Mouse (Mus musculus) layer of hippocampus, postnatal 36 days (tissue): ENCODE data around the gene Rreb1. TPM values are rescaled to one million over a fixed set of nuclear protein-coding genes. Genes with fewer than 3 reads are reported as not detected.
A peak's percentile ranks its signal among the peaks of the same experiment; 100 is the strongest.

Experiments used
- DNase-seq, 2 experiments: peaks; one replicate each; pipeline ENCODE4 v3.0.0; 2022
- total RNA-seq, 2 experiments: library from RNA; stranded (reverse); gene quantifications; 2 replicates each; pipeline ENCODE4 v1.2.3; 2021

The Rreb1 gene
- total RNA-seq, 2 experiments from 2014 or later, result 63.5 to 79.8 TPM

DNA sequence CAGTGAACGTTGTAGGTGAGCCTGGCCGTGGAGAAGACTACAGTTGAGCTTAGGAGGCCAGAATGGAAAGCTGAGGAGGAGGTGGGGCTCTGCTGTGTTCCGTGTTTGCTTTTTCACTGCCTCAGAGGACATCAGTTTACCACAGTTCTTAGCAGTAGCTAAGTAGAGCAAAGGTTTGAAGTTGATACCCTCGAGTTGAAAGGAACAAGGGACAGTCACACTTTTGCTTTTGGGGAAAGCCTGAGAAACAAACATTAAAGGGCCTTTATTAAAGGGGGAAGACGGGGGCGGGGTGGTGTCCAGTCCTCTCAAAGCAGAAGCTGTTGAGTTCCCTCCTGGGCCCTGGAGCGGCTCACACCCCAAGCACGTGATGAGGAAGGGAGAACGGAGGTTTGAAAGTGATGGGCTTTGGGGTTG lies 1.1 kb downstream of the Rreb1 start:
- no peak for DNase-seq

DNA sequence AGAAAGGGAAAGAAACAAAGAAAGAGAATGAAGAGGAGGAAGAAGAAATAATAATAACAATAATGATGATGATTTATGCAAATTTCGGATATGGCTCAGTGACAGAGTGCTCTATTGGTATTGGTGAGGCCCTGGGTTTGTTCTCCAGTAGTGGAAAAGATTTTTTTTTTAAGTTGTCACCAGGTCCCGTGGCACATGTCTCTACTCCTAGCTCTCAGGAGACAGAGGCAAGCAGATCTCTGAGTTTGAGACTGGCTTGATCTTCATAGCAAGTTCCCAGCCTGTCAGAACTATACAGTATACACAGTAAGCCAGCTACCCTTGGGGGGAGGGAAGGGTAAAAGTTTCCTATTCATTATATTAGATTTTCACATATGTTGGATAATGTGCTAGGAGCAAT lies 3.4 kb downstream of the Rreb1 start:
- no peak for DNase-seq

DNA sequence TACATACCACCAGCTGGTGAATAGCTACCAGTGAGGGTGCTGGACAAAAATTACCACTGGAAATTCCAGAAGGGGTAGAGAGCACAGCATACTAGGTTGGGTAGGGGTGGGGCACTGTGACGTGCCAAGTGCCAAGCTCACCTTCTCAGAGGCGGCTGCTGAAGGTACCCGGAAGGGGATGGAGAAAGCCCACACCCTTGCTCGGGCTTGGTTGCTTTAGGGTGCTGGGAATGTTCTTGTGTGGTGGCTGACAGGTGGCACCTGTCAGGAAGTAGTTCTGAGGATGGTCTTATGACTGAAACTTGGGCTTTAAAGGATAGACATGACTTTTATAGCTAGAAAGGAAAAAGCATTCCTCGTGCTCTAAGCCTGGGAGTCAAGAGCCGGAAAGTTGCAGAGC lies 3.9 kb downstream of the Rreb1 start:
- DNase-seq, result no peak

DNA sequence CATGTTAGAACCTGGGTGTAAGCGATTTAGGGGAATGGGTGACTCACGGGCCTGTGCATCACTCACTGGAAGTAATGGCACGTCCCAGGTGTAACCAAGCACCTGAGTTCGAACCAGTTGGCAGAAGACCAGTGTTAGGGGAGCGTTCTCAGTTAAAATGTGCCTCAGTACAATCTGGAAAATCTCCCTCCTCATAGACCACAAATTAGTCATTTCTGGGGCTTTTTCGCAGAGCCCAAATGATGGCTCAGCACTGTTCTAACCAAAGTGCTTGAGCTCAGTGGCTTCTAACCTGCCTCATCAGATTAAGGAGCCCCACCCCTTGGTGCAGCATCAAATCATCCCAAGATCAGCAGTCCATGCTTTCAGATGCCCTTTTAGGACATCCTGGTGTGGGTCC lies 5.5 kb downstream of the Rreb1 start:
- no peak for DNase-seq

DNA sequence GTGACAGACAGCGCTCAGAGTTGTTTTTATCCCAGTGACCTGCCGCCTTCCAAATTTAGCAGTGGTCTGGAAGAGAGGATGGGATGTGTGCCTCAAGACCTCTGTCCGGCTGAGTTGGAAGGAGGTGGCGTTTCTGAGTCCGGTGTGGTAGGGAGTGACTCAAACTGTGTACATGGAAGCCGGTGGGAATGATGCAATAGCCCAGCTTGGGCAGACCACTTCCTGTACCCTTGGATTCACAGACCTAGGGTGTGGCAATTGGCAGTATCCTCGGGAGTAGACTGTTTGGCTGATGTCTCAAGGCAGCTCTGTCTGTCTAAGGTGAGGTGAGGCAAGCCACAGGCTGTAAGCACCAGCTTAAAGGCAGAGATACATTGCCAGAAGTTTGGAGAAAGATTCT lies 6.0 kb downstream of the Rreb1 start:
- DNase-seq, result no peak

DNA sequence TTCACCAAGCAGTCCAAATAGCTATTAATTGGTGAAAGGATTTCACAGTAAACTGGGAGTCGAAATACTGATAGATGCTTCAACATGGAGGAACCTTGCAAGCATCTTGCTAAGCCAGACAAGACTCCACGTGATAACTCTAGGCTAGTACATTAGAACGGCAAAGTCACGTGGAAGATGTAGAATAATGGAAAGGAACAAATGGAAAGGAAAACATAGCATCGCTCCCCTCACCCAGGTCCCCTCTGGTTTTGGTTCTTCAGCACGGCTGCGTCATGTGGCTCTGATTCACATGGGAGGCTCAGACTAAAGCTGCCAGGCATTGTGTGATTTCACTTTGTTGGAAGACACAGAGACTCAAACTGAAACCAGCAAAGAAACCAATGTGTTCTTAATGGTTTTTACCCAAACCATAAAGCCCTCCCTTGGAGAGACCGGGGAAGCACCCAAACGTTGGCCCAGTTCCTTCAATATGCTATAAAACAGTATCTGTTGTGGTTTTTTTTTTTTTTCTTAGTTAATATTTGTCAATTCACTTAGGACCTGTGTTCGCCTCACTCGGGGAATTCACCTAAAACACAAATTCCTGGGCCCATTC lies 14.6 kb downstream of the Rreb1 start:
- no peak for DNase-seq

DNA sequence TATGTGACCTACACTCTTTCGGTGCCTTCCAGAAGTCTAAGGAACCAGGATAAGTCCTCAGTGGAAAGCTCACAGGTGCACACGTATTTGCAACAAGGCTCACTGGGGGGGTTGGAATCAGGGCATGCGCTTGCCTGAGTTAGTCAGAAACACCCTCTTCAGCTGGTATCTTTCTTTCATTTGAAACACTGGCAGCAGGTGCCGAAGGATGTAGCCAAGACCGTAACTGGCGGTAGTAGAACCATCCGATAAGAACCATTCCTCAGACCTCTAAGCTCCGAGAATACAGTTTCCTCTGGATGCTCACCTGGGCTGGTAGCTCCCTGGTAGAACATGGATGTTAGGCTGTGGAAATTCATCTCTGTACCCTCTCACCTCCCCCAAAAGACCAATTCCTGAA lies 20.6 kb downstream of the Rreb1 start:
- no peak for DNase-seq

DNA sequence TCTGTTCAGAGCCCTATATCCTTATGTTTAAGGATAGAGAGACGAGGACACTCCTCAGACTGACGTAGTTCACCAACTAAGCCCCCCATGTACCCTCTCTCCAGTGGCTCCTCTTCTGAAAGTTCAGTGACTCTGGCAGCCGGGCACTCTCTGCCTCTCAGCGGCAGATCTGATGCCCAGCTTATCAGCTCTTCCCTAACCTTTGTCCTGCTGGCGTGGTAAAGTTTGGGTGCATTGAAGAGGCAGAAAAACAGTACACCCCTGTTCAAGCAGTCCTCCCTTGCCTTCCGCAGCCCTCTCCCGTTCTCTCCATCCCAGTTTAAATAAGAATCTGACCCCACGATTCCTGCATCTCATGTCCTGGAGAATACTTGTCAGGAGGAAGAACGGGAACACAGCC lies 21.2 kb downstream of the Rreb1 start:
- DNase-seq, result no peak

DNA sequence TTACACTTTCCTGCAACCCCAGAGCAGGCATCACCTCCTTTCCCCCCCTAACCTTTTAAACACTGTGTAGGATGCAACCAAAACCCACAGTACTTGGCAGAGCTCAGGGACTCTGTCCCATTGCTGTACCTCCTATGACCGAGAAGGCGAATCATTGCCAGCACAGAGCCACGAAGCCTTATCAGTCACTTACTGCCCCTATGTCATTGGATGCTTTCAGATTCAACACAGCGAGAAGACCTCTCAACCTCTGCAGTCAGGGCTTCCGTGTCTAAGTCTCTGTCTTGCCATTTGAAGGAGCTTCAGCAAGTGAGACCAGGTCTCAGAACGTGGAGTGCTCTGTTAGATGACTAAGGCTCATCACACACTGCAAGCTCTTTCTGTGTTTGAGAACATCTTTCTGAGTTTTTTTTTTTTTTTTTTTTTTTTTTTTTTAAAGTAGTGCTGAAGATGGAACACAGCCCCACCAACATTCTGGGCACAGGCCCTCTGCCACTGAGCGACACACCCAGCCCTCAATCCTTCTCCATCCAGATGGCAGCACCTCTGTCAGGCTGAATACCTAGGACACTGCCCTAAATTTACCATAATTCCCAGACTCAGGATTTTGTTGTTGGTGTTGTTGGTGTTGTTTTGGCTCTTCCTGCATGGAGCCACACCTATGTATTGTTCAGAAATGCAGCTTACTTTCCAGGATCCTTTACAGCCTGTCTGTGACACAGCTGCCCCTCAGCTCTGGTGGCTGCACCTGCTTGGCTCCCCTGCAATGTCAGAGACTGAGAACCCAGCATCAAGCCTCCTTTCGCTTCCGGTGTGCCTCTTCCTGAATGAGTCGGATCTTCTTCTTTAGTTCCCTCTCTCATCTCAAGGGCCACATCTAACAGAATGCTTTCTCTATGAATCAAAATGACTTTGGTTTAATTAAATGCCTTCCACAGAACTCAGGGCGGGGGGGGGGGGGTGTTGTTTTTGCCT lies 23.2 kb downstream of the Rreb1 start:
- no peak for DNase-seq

DNA sequence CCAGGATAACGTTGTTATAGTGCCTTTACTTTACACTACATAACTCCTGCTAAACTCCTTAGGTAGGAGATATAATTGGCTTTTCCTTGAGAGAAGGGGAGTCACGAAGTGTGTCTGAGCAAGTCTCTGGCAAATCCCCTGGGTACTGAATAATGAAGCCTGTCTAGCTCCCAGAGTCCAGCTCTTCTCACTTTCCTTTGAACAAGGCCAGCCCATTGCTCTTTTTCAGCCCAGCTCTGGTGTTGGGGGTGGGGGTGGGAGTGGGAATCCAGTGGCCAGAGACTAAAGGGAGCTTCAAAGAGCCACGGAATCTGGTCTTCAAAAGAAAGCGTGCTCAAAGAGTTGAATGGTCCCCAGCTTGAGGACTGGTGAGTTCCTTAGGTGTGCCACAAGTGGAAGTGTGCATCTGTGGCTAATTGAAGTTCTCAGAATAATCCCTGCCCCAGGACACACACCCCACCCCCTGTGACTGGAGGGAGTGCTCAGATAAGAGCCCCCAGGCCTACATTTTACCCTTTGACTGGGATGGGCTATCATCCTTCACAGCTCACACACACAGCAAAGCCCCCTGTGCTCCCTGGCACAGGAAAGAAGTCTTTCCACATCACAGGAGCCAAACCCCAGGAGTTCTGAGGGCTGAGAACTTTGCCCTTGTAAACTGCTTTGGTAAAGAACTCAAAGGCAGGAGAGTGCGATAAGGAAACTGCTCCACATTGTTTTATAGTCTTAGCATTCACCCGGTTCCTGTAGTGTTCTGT lies 24.2 kb downstream of the Rreb1 start:
- no peak for DNase-seq

DNA sequence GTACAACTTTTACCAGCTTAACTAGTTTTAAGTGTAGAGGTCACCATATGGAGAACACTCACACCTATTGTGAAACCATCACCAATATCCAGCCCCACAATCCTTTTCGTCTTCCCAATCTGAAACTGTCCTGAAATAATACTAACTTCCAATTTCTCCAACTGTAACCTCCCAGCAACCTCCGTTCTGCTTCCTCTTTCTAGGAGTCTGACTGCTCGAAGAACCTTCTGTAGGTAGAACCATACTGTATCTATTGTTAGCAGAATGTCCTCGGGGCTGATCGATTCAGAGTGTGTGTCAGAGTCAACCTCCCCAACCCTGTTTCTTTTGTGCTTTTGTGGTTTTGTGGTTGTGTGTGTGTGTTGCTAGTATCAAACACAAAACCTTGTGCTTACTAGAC lies 25.0 kb downstream of the Rreb1 start:
- no peak for DNase-seq

DNA sequence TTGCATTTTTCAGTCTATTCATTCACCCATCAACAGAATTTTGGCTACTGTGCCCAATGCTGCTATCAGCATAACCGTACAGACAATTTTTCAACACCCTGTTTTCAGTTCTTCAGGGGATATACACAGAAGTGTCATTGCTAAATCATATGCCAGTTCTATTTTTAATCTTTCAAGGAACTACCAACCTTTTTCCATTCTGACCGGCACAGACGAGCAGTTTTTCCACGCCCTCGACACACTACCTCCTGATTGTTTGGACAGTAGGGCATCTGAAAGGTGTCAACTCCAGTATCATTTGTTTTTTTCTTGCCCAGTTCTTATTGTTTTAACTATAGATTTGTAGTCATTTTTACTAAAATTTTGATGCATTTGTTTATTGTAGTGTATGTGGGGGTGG lies 25.8 kb downstream of the Rreb1 start:
- DNase-seq, result no peak

DNA sequence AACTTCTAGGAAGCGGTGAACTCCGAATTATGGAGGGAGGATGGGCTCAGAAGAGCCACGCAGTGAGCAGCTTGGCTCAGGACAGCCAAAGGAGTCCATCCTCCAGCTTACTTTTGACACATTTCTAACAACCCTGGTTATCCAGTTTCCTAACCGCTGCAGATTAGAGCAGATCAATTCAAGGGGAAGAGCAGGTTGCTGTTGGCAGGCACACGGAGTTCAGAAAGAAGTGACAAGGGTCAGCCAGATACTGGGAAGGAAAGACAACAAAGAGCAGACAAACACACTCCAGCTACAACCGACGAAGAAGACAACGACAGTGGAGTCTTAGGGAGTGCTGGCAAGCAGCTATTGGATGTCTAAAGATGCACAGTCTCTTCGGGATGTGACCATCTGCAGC lies 36.8 kb downstream of the Rreb1 start:
- DNase-seq, result no peak

DNA sequence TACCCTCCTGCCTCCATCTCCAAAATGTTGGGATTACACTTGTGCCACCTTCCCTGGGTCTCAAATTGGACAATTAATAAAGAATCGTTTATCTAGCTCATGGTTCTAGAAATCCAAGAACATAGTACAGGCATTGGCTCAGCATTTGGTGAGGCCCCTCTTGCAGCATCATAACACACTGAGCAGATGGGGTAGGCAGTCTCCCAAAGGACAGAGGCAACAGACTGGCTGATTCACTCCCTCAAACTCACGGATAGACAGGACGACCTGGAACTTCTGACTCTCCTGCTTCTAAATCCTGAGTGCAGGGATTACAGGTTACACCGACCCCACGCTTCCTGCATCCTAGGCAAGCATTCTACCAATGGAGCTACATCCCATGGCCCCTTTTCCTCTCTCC lies 38.5 kb downstream of the Rreb1 start:
- no peak for DNase-seq

DNA sequence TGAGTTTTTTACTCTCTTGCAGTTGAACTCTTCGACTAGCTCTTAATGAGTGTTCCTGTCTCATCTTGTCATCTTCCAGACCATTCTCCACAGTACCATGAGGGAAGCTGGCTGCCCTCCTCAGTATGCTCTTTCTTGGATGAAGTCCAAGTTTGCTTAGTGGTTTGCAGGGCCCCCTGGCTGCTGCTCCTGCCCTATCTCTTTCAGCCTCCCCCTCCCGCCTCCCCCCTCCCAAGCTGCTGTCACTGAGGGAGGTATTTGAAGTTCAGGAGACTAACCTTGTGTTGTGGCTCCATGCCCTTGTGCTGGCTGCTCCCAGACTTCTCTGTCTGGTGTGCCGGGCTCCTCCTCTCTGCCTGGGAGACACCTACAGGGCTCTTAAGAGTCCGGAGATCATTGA lies 43.2 kb downstream of the Rreb1 start:
- no peak for DNase-seq

DNA sequence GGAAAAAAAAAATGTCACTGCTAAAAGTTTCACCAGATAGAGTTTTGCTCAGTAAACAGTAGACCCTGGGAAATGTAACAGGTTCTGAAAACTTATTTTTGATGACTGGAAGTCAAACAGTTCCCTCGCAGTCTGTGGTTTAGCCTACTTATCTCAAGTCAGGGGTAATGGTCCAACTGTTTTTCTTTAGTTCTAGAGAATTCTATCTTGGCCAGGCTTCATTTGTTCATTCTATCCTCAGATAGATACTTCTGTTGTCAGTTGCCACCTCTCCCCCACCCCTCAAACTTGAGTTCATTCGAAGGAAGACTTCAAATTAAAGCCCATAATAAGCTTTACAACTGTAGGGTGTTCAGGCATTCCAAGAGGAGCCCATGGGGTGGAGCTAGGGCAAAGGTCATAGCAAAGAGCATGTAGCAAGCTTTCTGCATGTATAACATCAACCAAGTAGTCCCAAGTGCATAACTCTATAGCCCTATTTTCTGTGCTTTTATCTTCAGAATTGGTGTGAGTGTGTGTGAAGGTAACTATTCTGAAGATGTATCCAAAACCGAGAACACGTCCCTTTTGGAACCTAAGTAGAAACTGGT lies 46.2 kb downstream of the Rreb1 start:
- no peak for DNase-seq

DNA sequence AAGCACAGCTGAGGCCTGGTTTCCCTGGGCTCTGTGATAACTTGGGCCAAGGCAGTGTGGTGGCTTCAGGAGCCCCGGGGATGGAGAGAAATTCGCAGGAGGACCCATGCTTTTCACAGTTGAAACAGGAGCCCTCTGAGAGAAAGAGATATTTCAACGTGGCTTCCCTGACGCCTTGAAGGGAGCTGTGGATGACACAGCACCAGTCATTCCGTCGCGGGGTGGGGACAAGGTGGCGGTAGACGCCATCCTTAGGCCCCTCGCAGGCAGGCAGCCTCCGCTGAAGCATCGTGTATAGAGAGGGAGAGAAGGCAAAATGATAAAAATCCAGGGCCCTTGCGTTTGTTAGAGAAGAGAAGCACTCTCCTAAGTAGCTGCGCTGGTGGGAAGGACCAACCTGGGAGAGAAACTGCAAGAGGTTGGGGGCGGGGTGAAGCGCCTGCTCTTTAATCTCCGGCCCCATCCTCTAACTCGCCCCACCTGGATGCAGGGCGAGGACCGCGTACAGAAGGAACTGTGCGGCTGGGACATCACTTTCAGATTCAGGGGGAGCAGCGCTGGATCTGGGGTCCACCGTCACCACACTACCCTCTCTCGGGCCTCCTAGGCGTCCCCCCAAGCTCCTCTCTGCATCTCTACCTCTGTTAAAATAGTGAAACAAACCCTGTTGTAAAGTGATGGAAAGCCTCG lies 46.9 kb downstream of the Rreb1 start:
- DNase-seq, result no peak

DNA sequence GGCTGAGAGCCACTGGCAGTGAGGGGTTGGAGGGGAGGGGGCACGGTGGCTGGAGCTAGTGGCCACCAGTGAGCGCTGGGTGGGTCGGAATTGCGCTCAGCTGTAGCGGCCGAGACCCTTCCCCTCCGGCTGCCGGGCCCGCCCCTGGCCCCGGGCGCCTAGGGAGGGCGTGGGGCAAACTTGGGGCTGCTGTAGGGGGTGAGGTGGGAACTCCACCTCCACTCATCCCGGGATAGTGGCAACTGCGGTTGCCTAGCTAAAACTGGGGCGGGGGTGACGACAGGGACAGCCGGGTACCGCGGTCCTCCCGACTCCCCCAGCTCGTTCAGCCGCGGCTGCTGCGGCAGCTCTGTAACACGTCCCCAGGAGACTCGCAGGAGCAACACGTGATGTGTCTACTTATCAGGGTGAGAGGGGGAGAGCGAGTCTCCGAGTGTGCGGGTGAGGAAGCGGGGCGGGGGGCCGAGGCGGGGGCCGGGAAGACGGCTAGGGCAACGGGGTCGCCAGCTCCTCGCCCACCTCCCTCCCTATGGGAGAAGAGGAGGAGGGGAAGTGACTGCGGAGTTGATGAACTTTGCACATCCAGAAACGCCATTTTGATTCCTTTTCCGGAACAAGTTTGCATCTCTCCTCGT lies 47.6 kb downstream of the Rreb1 start:
- peak in 1 of 2 experiments; percentile 31 for DNase-seq

DNA sequence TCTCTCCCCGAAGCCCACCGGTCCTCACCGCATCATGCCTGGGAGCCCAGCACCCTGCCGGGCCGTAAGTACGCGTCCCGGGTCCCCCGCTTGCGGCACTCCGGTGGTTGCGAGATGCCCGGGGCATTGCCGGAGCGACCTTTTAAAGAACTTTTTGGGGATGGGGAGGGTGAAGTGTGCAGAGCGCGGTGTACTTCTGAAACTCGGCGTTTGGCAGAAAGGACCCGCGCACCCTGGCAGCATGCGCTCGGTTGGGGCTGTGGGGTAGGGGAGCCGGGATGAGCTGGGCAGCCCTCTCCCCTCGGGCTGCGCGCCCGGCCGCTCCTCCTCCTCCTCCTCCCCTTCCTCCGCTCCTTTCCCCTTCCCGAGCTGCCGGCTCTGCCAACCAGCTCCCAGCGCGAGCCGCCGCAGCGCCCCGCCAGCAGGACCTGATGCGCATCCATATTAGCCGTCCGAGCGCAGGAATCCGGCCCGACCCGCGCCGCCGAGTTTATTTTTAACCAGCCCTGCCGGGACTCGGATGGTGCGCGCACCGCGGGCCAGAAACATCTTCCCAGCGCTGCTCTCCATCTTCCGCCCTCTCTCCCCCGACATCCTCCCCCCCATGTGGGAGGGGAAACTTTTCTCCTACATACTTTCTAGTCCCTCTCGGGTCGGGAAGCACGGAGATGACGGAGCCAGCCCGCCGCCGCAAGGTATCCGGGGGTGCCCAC lies 48.2 kb downstream of the Rreb1 start:
- peak; percentile 55 to 65 for DNase-seq

DNA sequence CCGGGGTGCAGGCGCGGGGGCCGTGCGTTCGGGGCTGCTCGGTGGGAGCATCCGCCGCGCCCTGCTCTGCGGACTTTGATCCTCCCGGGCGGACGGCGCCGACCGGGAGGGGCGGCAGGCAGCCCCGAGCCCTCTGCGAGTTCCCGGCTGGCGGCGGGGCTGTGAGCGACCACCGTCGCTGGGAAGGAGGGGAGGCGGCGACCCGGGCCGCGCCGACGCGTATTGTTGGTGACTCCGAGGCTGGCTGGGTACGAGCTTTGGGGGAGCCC lies 48.7 kb downstream of the Rreb1 start:
- DNase-seq, result no peak

DNA sequence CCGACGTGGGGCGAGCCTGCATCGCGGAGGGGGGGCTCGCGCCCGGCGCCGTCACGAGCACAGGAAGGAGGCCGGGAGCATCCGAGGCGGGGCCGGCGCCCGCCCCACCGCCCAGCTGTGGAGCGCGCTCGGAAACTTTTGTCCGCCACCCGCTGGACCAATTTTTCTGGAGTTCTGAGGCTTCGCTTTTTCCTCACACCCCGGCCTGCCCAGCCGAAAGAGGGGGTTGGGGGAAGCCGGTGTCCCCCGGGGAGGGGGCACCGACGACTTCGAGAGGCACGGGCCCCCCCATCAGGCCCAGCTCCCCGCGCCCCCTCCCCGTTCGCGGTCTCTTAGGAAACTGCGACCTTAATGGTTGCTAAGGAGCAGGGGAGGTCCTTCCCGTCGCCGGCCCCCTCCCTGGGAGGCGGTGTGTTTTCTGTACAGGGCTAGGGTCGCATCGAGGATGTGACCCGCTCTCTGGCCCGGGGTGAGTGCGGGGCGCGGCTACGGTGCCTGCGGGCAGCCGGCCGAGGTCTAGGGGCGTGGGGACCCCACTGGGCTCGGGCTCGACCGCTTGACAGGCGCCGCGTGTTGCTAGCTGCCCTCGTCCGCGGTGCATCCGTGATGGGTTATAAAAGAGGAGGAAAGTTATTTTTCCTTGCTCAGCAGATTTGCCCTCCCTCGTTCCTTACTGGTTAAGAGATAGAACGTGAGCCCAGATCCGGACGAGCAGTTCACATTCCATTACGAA lies 49.2 kb downstream of the Rreb1 start:
- DNase-seq, result no peak
